Mouse (Mus musculus) lung, embryonic 16.5 days (tissue): ENCODE data around the gene Klhl22. TPM values are rescaled to one million over a fixed set of nuclear protein-coding genes. Genes with fewer than 3 reads are reported as not detected.

Experiments used
- ATAC-seq: fragments of 200-750 bp; cut with Nextera tagmentation; 2 replicates; pipeline ENCODE4 v1.8.0; 2017; ENCODE audit warnings: low read depth, mild to moderate bottlenecking, moderate library complexity
- H3K27ac ChIP-seq: fragments of 300-500 bp; sonication (generic); 2 replicates; pipeline ENCODE4 v1.5.1; 2014; ENCODE audit warnings: mild to moderate bottlenecking, control low read depth, low read length
- H3K27me3 ChIP-seq: fragments of 300-500 bp; sonication (generic); 2 replicates; pipeline ENCODE4 v1.6.1; 2014; ENCODE audit warnings: low read depth, low read length, mixed read lengths; ENCODE audit not compliant: control insufficient read depth, insufficient read depth
- H3K36me3 ChIP-seq: fragments of 300-500 bp; sonication (generic); 2 replicates; pipeline ENCODE4 v1.6.1; 2014; ENCODE audit warnings: low read length; ENCODE audit not compliant: control insufficient read depth, insufficient read depth
- H3K4me1 ChIP-seq: fragments of 300-500 bp; sonication (generic); replicated peaks from 2 replicates; pipeline ENCODE4 v1.6.1; 2014; ENCODE audit warnings: low read length, mixed read lengths; ENCODE audit not compliant: control insufficient read depth, insufficient read depth
- H3K4me2 ChIP-seq: fragments of 300-500 bp; sonication (generic); 2 replicates; pipeline ENCODE4 v1.6.1; 2014; ENCODE audit warnings: low read depth, low read length, control low read depth
- H3K4me3 ChIP-seq: fragments of 300-500 bp; sonication (generic); 2 replicates; pipeline ENCODE4 v1.5.1; 2014; ENCODE audit warnings: mild to moderate bottlenecking, low read length, control low read depth
- H3K9ac ChIP-seq: fragments of 300-500 bp; sonication (generic); 2 replicates; pipeline ENCODE4 v1.6.1; 2014; ENCODE audit warnings: low read length, control low read depth
- H3K9me3 ChIP-seq: fragments of 300-500 bp; sonication (generic); 2 replicates; pipeline ENCODE4 v1.6.1; 2016; ENCODE audit warnings: low read length; ENCODE audit not compliant: control insufficient read depth
- whole genome bisulfite sequencing: fragments of 180-500 bp; shearing (Covaris S2); extraction: QIAGEN DNeasy Blood & Tissue Kit; methylation state at CpG from one replicate; pipeline ENCODE4 v1.1.7; 2014; 5-methylcytosine and 5-hydroxymethylcytosine counted together
- polyA plus RNA-seq: library from polyadenylated mRNA; unstranded; fragments of >200 nt; fragmentation: Nextera tagmentation; extraction: Ambion mirVana; gene quantifications from 2 replicates; pipeline ENCODE4 v1.2.1, GENCODE M21; 2015

The Klhl22 gene
- polyA plus RNA-seq, 1 experiment from 2014 or later = 59.0 TPM

GRCm38 (mm10) chr16:17743279-17743678, 16.1 kb upstream of the Klhl22 start:
- Histone ChIP-seq H3K36me3 (no peaks in the 10 kb centered on the region), H3K27ac (peak overlapping the region; percentile 79), H3K27me3 (no peaks in the 10 kb centered on the region), H3K4me2 (no peak overlapping the region), H3K9ac (peak overlapping the region; percentile 35; the same call in 1 of the 2 replicates), H3K9me3 (no peaks in the 10 kb centered on the region; the same call in 1 of the 2 replicates), H3K4me3 (no peak overlapping the region), H3K4me1 (peaks cover 4% of the 10 kb centered on the region)
- WGBS = 30% methylated on average over 4 of the region's 4 CpGs
- ATAC-seq = peak; percentile 65

- peaks cover 4% of the 10 kb centered on the region for H3K4me1 ChIP-seq
Observed at GRCm38 (mm10) chr16:17744536-17744935, 14.9 kb upstream of the Klhl22 start.

GRCm38 (mm10) chr16:17745067-17745466, 14.4 kb upstream of the Klhl22 start:
- Histone ChIP-seq H3K4me2 (no peak overlapping the region), H3K27me3 (no peaks in the 10 kb centered on the region), H3K9ac (no peak overlapping the region), H3K4me3 (no peak overlapping the region), H3K9me3 (no peaks in the 10 kb centered on the region; the same call in 1 of the 2 replicates), H3K27ac (no peak overlapping the region), H3K4me1 (peaks cover 4% of the 10 kb centered on the region), H3K36me3 (no peaks in the 10 kb centered on the region)
- WGBS = 70% methylated on average over 2 of the region's 2 CpGs
- ATAC-seq = no peak

More at GRCm38 (mm10) chr16:17744536-17744935, 14.9 kb upstream of the Klhl22 start:
- H3K27ac ChIP-seq = no peak overlapping the region
- H3K36me3 ChIP-seq = no peaks in the 10 kb centered on the region
- no peak for ATAC-seq
- no peak overlapping the region for H3K9ac ChIP-seq
- no peaks in the 10 kb centered on the region; the same call in 1 of the 2 replicates for H3K9me3 ChIP-seq
- whole genome bisulfite sequencing = 0% methylated on average over 1 of the region's 1 CpGs
- no peak overlapping the region for H3K4me3 ChIP-seq
- no peak overlapping the region for H3K4me2 ChIP-seq
- H3K27me3 ChIP-seq = no peaks in the 10 kb centered on the region

GRCm38 (mm10) chr16:17753001-17753400, 6.4 kb upstream of the Klhl22 start:
- Histone ChIP-seq H3K36me3 (no peaks in the 10 kb centered on the region), H3K9me3 (no peaks in the 10 kb centered on the region), H3K27me3 (no peaks in the 10 kb centered on the region), H3K4me2 (no peak overlapping the region), H3K4me1 (peaks cover 4% of the 10 kb centered on the region; the same call in 1 of the 2 replicates), H3K27ac (peak overlapping the region; percentile 55), H3K9ac (no peak overlapping the region), H3K4me3 (no peak overlapping the region)
- ATAC-seq = peak; percentile 79
- 13% methylated on average over 3 of the region's 3 CpGs for WGBS

- no peaks in the 10 kb centered on the region for H3K36me3 ChIP-seq
- no peaks in the 10 kb centered on the region for H3K27me3 ChIP-seq
- no peak overlapping the region for H3K4me2 ChIP-seq
- H3K27ac ChIP-seq = no peak overlapping the region
- H3K4me3 ChIP-seq = no peak overlapping the region
- no peaks in the 10 kb centered on the region for H3K9me3 ChIP-seq
- H3K9ac ChIP-seq = no peak overlapping the region
- ATAC-seq = no peak
- WGBS = 63% methylated on average over 1 of the region's 1 CpGs
- H3K4me1 ChIP-seq = peaks cover 5% of the 10 kb centered on the region
Observed at GRCm38 (mm10) chr16:17753686-17754085, 5.7 kb upstream of the Klhl22 start.

GRCm38 (mm10) chr16:17757756-17758155, 1.7 kb upstream of the Klhl22 start:
- Histone ChIP-seq H3K4me3 (no peak overlapping the region), H3K9me3 (no peaks in the 10 kb centered on the region), H3K9ac (no peak overlapping the region), H3K27ac (no peak overlapping the region), H3K36me3 (no peaks in the 10 kb centered on the region), H3K27me3 (no peaks in the 10 kb centered on the region), H3K4me1 (peaks cover 14% of the 10 kb centered on the region), H3K4me2 (no peak overlapping the region)
- no peak for ATAC-seq
- WGBS = 92% methylated on average over 1 of the region's 1 CpGs

- Histone ChIP-seq H3K36me3 (no peaks in the 10 kb centered on the region), H3K9me3 (no peaks in the 10 kb centered on the region), H3K27ac (peak overlapping the region; percentile 31; the same call in 1 of the 2 replicates), H3K4me3 (peak overlapping the region; percentile 71), H3K4me2 (peak overlapping the region; percentile 98), H3K27me3 (no peaks in the 10 kb centered on the region), H3K4me1 (peaks cover 12% of the 10 kb centered on the region), H3K9ac (peak overlapping the region; percentile 87)
- peak; percentile 15 for ATAC-seq
- 28% methylated on average over 9 of the region's 9 CpGs for WGBS
Observed at GRCm38 (mm10) chr16:17758902-17759301, 516 bp upstream of the Klhl22 start.

- peak; percentile 63 for ATAC-seq
- 2% methylated on average over 44 of the region's 54 CpGs for WGBS
- H3K4me1 ChIP-seq = peaks cover 12% of the 10 kb centered on the region
Observed at GRCm38 (mm10) chr16:17759813-17760321, 449 bp downstream of the Klhl22 start.

GRCm38 (mm10) chr16:17760657-17761056, 1.2 kb downstream of the Klhl22 start:
- H3K4me3 ChIP-seq = peak overlapping the region; percentile 71
- H3K4me2 ChIP-seq = peak overlapping the region; percentile 98
- H3K27ac ChIP-seq = no peak overlapping the region
- no peak for ATAC-seq
- no peak overlapping the region for H3K9ac ChIP-seq
- H3K9me3 ChIP-seq = no peaks in the 10 kb centered on the region
- H3K27me3 ChIP-seq = no peaks in the 10 kb centered on the region
- peaks cover 5% of the 10 kb centered on the region for H3K36me3 ChIP-seq
- peaks cover 12% of the 10 kb centered on the region for H3K4me1 ChIP-seq
- WGBS = 34% methylated on average over 8 of the region's 8 CpGs

More at GRCm38 (mm10) chr16:17759813-17760321, 449 bp downstream of the Klhl22 start:
- Histone ChIP-seq H3K4me3 (peak overlapping the region; percentile 71), H3K4me2 (peak overlapping the region; percentile 98), H3K36me3 (peaks cover 5% of the 10 kb centered on the region), H3K9me3 (no peaks in the 10 kb centered on the region), H3K9ac (peak overlapping the region; percentile 87), H3K27ac (peak overlapping the region; percentile 71), H3K27me3 (no peaks in the 10 kb centered on the region)
